Mouse (Mus musculus): ENCODE measurements around the gene Jakmip3. TPM values are rescaled to one million over a fixed set of nuclear protein-coding genes. Genes with fewer than 3 reads are reported as not detected.

Jakmip3 gene
- polyA plus RNA-seq, 1 experiment = not detected

DNA sequence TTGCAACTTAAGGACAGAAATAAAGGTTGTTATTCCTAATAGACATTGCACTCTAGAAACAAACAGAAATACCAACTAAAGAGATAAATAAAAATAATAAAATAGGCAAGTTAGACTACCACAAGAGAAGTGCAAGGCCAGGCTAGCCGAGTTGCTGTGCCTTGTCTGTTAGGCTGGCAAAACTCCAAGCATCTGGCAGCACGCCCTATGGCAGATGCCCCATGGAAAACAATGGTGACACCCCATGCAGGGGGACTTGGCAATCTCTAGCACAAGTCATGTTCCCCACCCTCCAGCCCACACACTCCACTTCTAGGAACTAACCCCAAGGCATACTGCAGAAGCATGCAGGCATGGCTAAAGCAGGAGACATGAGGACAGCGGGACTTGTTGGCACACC lies 192.9 kb downstream of the Jakmip3 start:
- Histone ChIP-seq H3K4me3 (replicated peaks) (no peak overlapping the region), H3K27me3 (ENCODE audit: control insufficient read depth) (no peaks in the 10 kb centered on the region), H3K9me3 (ENCODE audit: control insufficient read depth, low read length) (no peaks in the 10 kb centered on the region), H3K36me3 (ENCODE audit: control insufficient read depth) (no peaks in the 10 kb centered on the region), H3K4me1 (ENCODE audit: control insufficient read depth) (no peaks in the 10 kb centered on the region)
- TF ChIP-seq GATA1 (IDR thresholded peaks at IDR 0.05; ENCODE audit: low read length) (no peak), TAL1 (IDR thresholded peaks at IDR 0.05; ENCODE audit: low read length) (no peak)

Other genes with a start within 250 kb of the Jakmip3 start
- gene Ppp2r2d, start 94.7 kb upstream of the Jakmip3 start, polyA plus RNA-seq (2012) = 1.9 and 2.0 TPM in 2 replicates
- 0.38 and 0.76 TPM in 2 replicates for gene Mapk1ip1, start 94.5 kb upstream of the Jakmip3 start, polyA plus RNA-seq (2012)
- gene Bnip3, start 31.2 kb upstream of the Jakmip3 start, polyA plus RNA-seq (2012) = 0.84 and 0.94 TPM in 2 replicates
- gene Dpysl4, start 145.3 kb downstream of the Jakmip3 start, polyA plus RNA-seq (2012) = not detected in 2 replicates